Mouse (Mus musculus) liver, embryonic 16.5 days (tissue): ENCODE measurements around the gene Slc43a1. TPM values are rescaled to one million over a fixed set of nuclear protein-coding genes. Genes with fewer than 3 reads are reported as not detected.
"Not testable (repeated sequence)": the region's sequence is repeated elsewhere in the genome, so short reads cannot be mapped to it uniquely, and the experiment has no call there.

Source experiments
- ATAC-seq: fragments of 200-750 bp; cut with Nextera tagmentation; 2 replicates; pipeline ENCODE4 v1.8.0; 2017; ENCODE audit warnings: low read depth, mild to moderate bottlenecking, moderate number of reproducible peaks, moderate library complexity
- H3K27ac ChIP-seq: fragments of 300-500 bp; sonication (generic); 2 replicates; pipeline ENCODE4 v1.5.1; 2014; ENCODE audit warnings: mild to moderate bottlenecking, low read length
- H3K27me3 ChIP-seq: fragments of 300-500 bp; sonication (generic); 2 replicates; pipeline ENCODE4 v1.6.1; 2014; ENCODE audit warnings: low read depth, low read length, mixed read lengths; ENCODE audit not compliant: control insufficient read depth, insufficient read depth
- H3K36me3 ChIP-seq: fragments of 300-500 bp; sonication (generic); 2 replicates; pipeline ENCODE4 v1.6.1; 2014; ENCODE audit warnings: mild to moderate bottlenecking; ENCODE audit not compliant: control insufficient read depth, insufficient read depth
- H3K4me1 ChIP-seq: fragments of 300-500 bp; sonication (generic); 2 replicates; pipeline ENCODE4 v1.6.1; 2014; ENCODE audit warnings: low read depth, low read length, mixed read lengths; ENCODE audit not compliant: control insufficient read depth
- H3K4me2 ChIP-seq: fragments of 300-500 bp; sonication (generic); 2 replicates; pipeline ENCODE4 v1.6.1; 2014; ENCODE audit warnings: low read depth, low read length, mixed read lengths
- H3K4me3 ChIP-seq: fragments of 300-500 bp; sonication (generic); 2 replicates; pipeline ENCODE4 v1.5.1; 2014; ENCODE audit warnings: low read depth, mild to moderate bottlenecking, low read length
- H3K9ac ChIP-seq: fragments of 300-500 bp; sonication (generic); 2 replicates; pipeline ENCODE4 v1.6.1; 2014; ENCODE audit warnings: low read depth, low read length
- H3K9me3 ChIP-seq: fragments of 300-500 bp; sonication (generic); replicated peaks from 2 replicates; pipeline ENCODE4 v1.6.1; 2016; ENCODE audit warnings: low read length; ENCODE audit not compliant: control insufficient read depth
- WGBS: fragments of 180-500 bp; shearing (Covaris S2); extraction: QIAGEN DNeasy Blood & Tissue Kit; methylation state at CpG from one replicate; pipeline ENCODE4 v1.1.7; 2014; ENCODE audit not compliant: insufficient replicate concordance; 5-methylcytosine and 5-hydroxymethylcytosine counted together
- polyA plus RNA-seq: library from polyadenylated mRNA; unstranded; fragments of >200 nt; fragmentation: Nextera tagmentation; extraction: Ambion mirVana; gene quantifications from 2 replicates; pipeline ENCODE4 v1.2.1, GENCODE M21; 2015

Slc43a1 gene
- polyA plus RNA-seq, 1 experiment from 2014 or later: 205 TPM

DNA sequence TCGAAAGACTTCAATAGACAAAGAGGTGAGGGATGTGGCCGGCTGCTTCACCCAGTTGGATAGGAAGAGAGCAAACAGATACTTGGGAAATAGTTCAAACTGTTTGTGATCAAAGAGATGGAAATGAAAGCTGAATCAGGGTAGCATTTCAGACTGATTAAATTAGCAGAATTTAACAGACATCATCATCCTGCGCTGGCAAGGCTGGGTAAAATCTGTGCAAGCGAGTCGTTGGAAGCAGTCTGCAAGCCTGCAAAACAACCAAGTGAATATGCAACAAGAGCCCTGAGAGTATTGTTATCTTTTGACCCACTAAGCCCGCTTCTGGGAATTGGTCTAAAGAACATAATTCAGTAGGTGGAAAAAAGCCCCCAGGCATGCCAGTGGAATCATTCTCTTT lies 54.7 kb downstream of the Slc43a1 start:
- peaks cover 41% of the 10 kb centered on the region for H3K27me3 ChIP-seq

DNA sequence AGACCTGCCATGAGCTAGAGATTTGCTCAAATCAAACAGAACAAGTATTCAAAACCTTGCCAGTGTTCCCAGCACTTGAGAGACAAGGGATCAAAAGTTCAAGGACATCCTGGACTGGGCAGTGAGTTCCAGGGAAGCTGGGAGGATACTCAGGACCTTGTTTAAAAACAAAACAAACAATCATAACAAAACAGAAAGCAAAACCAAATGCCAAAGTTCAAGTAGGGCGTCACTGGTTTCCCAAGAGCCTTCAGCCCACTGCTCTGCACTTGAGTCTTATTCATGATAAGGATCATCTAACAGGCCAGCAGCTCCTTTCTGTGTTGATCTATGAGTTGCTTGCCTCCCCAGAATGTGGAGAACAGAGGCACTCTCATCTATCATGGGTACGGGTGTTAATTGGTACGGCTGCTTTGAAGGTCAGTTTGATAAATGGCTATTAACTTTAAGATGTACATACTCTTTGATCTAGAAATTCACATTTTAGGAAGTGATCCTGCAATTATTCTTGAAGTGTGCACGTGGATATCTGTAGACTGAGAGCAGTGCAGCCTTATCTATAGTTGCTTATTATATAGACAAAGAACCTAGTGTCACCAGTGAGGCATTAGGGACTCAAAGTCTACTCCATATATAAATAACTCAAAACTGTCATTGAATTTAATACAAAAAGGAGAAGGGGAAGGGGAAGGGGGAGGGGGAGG lies 57.0 kb downstream of the Slc43a1 start:
- Histone ChIP-seq H3K27ac (no peak overlapping the region), H3K9ac (no peak overlapping the region), H3K4me3 (no peak overlapping the region), H3K4me1 (no peaks in the 10 kb centered on the region), H3K36me3 (no peaks in the 10 kb centered on the region), H3K27me3 (peaks cover 20% of the 10 kb centered on the region), H3K9me3 (no peaks in the 10 kb centered on the region), H3K4me2 (no peak overlapping the region)
- WGBS: 49% methylated on average over 4 of the region's 4 CpGs
- ATAC-seq: no peak

More for the DNA sequence above, 54.7 kb downstream of the Slc43a1 start:
- Histone ChIP-seq H3K4me1 (peaks cover 9% of the 10 kb centered on the region), H3K9ac (no peak overlapping the region), H3K4me3 (no peak overlapping the region), H3K36me3 (no peaks in the 10 kb centered on the region), H3K27ac (no peak overlapping the region), H3K4me2 (no peak overlapping the region), H3K9me3 (no peaks in the 10 kb centered on the region)
- 47% methylated on average over 6 of the region's 6 CpGs for WGBS
- ATAC-seq: no peak

DNA sequence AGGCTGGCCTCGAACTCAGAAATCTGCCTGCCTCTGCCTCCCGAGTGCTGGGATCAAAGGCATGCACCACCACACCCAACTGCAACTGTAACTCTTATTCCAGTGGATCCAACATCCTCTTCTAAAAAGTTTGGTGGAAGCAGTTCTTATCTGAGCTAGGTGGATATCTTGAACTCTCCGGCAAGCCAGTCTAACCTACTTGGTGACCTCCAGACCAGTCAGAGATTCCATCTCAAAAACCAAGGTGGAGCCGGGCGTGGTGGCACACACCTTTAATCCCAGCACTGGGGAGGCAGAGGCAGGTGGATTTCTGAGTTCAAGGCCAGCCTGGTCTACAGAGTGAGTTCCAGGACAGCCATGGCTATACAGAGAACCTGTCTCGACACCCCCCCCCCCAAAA lies 58.0 kb downstream of the Slc43a1 start:
- not testable (repeated sequence) for H3K36me3 ChIP-seq, H3K4me1 ChIP-seq, H3K9me3 ChIP-seq, H3K4me2 ChIP-seq, H3K4me3 ChIP-seq, H3K9ac ChIP-seq, ATAC-seq, H3K27ac ChIP-seq
- peaks cover 12% of the 10 kb centered on the region for H3K27me3 ChIP-seq
- 65% methylated on average over 6 of the region's 6 CpGs for WGBS

DNA sequence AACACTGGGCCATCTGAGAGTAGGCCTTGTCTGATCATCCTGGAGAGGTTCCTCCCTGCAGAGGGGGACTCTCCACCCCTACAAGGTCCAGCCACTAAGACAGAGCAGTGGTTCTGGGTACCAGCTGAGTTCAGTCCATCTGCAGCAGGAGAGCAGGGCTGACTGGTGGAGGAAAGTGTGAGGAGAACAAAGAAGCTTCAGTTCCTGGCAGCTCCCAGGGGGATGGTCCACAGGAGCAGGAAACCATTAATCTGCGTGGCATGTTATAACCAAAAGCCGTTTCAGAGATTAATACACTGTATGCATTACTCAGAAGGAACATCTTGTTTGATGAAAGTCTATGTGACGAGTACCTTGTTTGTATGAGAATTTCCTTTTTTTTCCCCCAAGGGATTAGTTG lies 74.1 kb downstream of the Slc43a1 start:
- no peak overlapping the region for H3K4me3 ChIP-seq
- H3K9ac ChIP-seq: no peak overlapping the region
- 60% methylated on average over 3 of the region's 3 CpGs for WGBS
- H3K27me3 ChIP-seq: no peaks in the 10 kb centered on the region
- no peaks in the 10 kb centered on the region for H3K36me3 ChIP-seq
- no peaks in the 10 kb centered on the region for H3K9me3 ChIP-seq
- no peak overlapping the region for H3K4me2 ChIP-seq
- no peaks in the 10 kb centered on the region for H3K4me1 ChIP-seq
- H3K27ac ChIP-seq: no peak overlapping the region
- no peak for ATAC-seq

Other genes with a start within 250 kb of the Slc43a1 start
- gene Ctnnd1, start 188.1 kb upstream of the Slc43a1 start, polyA plus RNA-seq: 14.9 and 16.0 TPM in 2 replicates
- 0.04 TPM in 2 replicates for gene Btbd18, start 179.8 kb upstream of the Slc43a1 start, polyA plus RNA-seq
- 66.4 and 73.3 TPM in 2 replicates for gene Selenoh, start 168.1 kb upstream of the Slc43a1 start, polyA plus RNA-seq
- not detected in 2 replicates for gene Gm28635, start 160.8 kb upstream of the Slc43a1 start, polyA plus RNA-seq
- 17.1 TPM in 2 replicates for gene Med19, start 160.4 kb upstream of the Slc43a1 start, polyA plus RNA-seq
- gene Tmx2, start 159.7 kb upstream of the Slc43a1 start, polyA plus RNA-seq: 69.7 and 76.5 TPM in 2 replicates
- 17.7 and 18.9 TPM in 2 replicates for gene Zdhhc5, start 123.7 kb upstream of the Slc43a1 start, polyA plus RNA-seq
- 49.7 and 56.2 TPM in 2 replicates for gene Clp1, start 111.5 kb upstream of the Slc43a1 start, polyA plus RNA-seq
- gene Ypel4, start 104.8 kb upstream of the Slc43a1 start, polyA plus RNA-seq: 69.6 and 79.1 TPM in 2 replicates
- gene Gm19426, start 95.2 kb upstream of the Slc43a1 start, polyA plus RNA-seq: 0.89 and 0.95 TPM in 2 replicates
- gene Serping1, start 63.4 kb upstream of the Slc43a1 start, polyA plus RNA-seq: 119 and 133 TPM in 2 replicates
- gene Ube2l6, start 40.0 kb upstream of the Slc43a1 start, polyA plus RNA-seq: 486 and 542 TPM in 2 replicates
- 0.47 and 0.50 TPM in 2 replicates for gene Smtnl1, start 16.2 kb upstream of the Slc43a1 start, polyA plus RNA-seq
- gene Timm10, start 11.9 kb upstream of the Slc43a1 start, polyA plus RNA-seq: 27.3 and 29.8 TPM in 2 replicates
- not detected in 2 replicates for gene Rtn4rl2, start 47.9 kb downstream of the Slc43a1 start, polyA plus RNA-seq
- gene Slc43a3, start 97.7 kb downstream of the Slc43a1 start, polyA plus RNA-seq: 100 and 103 TPM in 2 replicates
- gene Prg2, start 141.6 kb downstream of the Slc43a1 start, polyA plus RNA-seq: 71.0 and 84.0 TPM in 2 replicates
- gene Prg3, start 149.4 kb downstream of the Slc43a1 start, polyA plus RNA-seq: 5.0 and 5.6 TPM in 2 replicates
- 127 and 134 TPM in 2 replicates for gene Ssrp1, start 198.4 kb downstream of the Slc43a1 start, polyA plus RNA-seq
- gene P2rx3, start 198.6 kb downstream of the Slc43a1 start, polyA plus RNA-seq: 0.46 and 0.55 TPM in 2 replicates
- 5.4 and 6.4 TPM in 2 replicates for gene Tnks1bp1, start 209.2 kb downstream of the Slc43a1 start, polyA plus RNA-seq